Mouse (Mus musculus) lung, postnatal 14 days (tissue): ENCODE data around the gene Sp140.
"Not testable (repeated sequence)": the region's sequence is repeated elsewhere in the genome, so short reads cannot be mapped to it uniquely, and the experiment has no call there.

Experiments used
- DNase-seq: peaks from one replicate; pipeline ENCODE4 v3.0.0; 2021

Gene Sp140

GRCm38 (mm10) chr1:85600078-85600477, at the start of gene Sp140:
Sp140 (plus strand) TSS chr1:85600378.
- DNase-seq, result not testable (repeated sequence)

- peak; percentile 7 for DNase-seq
These were observed 44.9 kb upstream of the Sp140 start for GRCm38 (mm10) chr1:85555261-85555660.

DNA sequence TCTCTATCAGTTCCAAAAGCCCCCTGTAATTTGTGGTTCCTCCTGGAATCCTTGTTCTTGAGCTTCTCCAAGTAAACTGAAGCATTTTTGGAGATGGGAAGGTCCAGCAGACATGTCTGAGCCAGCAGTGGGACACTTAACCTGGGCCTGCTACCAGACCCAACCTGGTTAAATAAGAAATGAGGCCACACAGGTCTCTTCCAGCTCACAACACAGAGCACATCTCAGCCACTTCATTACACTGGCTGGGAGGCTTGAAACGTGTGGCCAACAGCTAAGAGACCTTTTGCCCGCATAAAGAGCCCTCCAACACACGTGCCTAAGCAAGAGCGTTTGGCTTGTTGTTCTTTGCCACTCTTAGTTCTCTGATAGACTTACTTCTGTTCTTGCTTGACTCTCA, 26.6 kb upstream of the Sp140 start:
- DNase-seq, result not testable (repeated sequence)

- not testable (repeated sequence) for DNase-seq
These were observed 24.8 kb upstream of the Sp140 start, which contains the start of gene G530012D18Rik for GRCm38 (mm10) chr1:85575376-85575775. G530012D18Rik (plus strand) TSS chr1:85575676.

DNA sequence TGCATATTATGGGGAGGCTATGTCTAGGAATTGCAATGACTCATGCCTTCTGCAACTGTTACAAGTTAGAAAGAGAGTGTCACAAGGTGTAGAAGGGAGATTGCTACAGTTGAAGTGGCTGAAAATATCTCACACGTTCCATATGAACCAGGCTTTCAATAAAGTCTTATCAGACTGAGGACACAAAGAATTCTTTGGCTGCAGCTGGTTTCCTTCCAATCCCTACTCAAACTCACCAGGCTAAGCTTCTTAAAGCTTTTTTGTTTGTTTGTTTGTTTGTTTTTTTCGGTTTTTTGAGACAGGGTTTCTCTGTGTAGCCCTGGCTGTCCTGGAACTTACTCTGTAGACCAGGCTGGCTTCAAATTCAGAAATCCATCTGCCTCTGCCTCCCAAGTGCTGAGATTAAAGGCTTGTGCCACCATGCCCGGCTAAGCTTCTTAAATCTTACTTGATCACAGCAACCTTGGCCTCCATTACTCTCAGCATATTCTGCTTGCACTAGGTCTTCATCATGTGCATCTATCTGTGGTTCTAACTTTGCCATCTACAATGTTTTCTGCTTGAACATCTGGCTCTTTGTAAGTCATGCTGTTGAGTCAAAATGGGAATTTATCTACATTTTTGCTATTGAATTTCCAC, 21.7 kb upstream of the Sp140 start:
- not testable (repeated sequence) for DNase-seq

- not testable (repeated sequence) for DNase-seq
These were observed 20.7 kb upstream of the Sp140 start for GRCm38 (mm10) chr1:85579199-85580147.

GRCm38 (mm10) chr1:85580148-85580534, 20.0 kb upstream of the Sp140 start:
- not testable (repeated sequence) for DNase-seq

DNA sequence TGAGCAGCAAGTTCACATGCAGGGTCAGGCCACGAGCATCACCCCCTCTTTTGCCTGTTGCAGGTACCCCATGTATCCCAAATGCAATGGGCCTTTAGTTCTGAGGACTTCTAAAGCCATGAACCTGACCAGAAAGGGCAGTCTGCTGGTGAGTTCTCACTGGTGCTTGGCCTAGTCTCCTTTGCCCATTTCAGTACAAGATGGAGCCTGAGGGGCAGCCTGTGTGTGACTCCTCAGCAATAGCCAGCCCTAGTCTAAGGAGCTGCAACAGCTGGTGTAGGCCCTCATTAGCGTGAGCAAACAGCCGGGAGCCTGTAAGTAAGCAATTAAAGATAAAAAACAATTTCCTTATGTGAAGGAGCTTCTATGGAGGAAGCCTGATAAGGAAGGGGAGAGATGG, 19.6 kb upstream of the Sp140 start:
- DNase-seq, result not testable (repeated sequence)

- DNase-seq, result not testable (repeated sequence)
These were observed 18.7 kb upstream of the Sp140 start for GRCm38 (mm10) chr1:85581518-85581917.

- not testable (repeated sequence) for DNase-seq
These were observed 11.5 kb upstream of the Sp140 start for GRCm38 (mm10) chr1:85588697-85589096.

- not testable (repeated sequence) for DNase-seq
These were observed 7.7 kb upstream of the Sp140 start for GRCm38 (mm10) chr1:85592526-85592925.

DNA sequence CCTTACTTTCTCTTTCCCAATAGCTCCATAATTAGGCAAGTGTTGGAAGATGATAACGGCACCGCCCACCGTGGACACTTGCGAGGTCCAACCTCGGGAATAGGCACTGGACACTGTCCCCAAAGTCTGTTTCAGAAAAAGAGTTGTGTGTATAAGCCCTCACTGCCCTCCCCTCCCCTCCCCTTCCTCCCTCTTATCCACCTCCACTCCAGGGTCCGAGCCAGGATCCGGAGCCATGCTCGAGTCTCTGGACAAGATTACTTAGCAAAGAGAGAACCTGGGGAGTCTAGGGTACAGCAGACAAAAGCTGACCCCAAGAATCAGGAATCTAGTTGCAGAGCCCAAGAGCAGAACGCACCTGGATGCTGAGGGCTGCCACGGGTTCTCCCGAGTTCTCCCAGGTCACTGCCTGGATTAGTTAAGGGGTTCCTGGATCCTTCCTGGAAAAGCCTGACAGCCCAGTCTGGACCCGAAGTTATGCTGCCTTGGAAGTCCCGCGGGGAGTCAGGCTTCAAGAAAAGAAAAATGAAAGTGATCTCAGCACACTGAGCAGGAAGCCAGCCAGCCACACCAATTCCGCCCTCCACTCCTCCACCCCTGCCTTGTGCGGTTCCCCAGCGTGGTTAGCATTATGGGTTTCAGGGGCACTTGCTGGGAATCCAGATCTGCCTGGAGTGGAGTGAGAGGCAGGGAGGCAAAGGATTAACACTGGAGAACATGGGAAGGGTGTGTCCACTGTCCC, 1.7 kb upstream of the Sp140 start, which contains the start of gene Sp110:
Gene Sp110 (minus strand): TSS at position 547 of the 742 bp plus-strand sequence.
- peak; percentile 16 for DNase-seq

- peak; percentile 23 for DNase-seq
These were observed 616 bp downstream of the Sp140 start for GRCm38 (mm10) chr1:85600794-85601193.

DNA sequence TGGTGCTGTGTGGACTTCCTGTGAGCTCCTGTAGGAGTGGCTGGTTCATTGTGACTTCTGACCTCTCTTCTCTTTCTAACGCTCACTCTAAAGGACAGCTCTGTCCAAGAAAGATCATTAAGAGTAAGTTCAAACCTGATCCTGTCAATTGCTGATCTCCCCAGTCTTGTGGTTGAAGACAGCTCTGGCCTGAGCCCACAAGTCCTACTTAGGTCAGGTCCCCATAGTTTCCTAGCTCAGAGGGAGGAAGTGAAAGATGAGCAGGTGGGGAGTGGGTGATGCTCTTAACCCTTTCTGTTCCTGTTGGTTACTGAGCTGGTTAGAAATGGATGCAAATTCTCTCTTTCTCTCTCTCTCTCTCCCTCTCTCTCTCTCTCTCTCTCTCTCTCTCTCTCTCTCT, 4.2 kb downstream of the Sp140 start:
- DNase-seq, result not testable (repeated sequence)

DNA sequence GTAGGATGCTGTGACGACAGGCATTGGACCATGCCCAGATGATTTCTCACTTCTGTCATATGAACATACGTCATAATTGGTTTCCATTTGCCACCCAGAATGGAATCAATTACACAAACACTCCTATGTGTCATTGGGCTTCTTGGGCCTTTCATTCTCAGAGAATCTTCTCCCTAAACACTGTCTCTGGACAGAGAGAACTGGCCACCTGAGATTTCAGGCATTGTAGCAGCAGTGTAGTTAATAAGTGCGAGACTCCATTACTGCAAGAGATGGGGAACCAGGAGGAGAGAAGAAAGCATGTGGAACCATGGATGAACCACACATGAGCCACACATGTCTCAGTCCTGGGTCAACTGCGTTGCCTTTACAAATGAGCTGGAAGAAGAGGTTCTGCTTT, 8.2 kb downstream of the Sp140 start:
- DNase-seq, result not testable (repeated sequence)

GRCm38 (mm10) chr1:85610581-85610980, 10.4 kb downstream of the Sp140 start:
- not testable (repeated sequence) for DNase-seq

DNA sequence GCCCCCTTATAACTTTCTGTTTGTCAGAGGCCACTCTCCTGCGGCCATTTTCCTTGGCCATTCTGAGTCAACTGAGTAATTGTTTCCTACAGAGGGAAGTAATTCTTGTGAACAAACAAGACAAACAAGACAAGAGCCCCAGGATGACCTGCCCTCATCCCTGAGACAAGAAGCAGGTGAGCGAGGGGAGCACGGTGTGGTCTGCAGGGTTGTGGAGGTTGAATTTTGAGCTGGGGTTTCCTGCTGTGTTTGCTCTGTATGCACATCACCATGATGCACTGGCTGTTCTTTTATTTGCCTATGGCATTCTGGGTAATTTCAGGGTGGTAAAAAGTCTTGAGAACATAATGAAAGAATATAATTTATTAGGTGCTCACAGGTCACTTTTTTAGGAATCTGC, 14.9 kb downstream of the Sp140 start:
- DNase-seq, result not testable (repeated sequence)

- DNase-seq, result not testable (repeated sequence)
These were observed 15.6 kb downstream of the Sp140 start for GRCm38 (mm10) chr1:85615819-85616218.

DNA sequence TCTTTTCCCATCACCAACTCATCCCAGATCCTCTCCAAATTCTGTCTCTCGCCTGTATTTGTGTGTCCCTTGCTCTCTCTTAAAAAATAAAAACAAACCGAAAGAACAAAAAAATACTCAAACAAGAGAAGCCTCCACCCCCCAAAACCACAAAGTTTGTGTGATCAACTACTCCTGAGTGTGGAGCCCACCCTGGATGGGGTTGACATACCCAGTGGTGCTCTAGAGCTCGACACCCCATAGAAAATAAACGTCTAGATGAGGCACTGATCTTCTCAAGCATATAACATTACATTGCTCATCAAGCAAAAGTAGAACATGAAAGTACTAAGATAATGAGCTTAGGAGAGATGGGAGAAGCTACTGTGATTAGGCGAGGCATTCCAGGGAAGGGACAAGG, 17.0 kb downstream of the Sp140 start:
- not testable (repeated sequence) for DNase-seq

DNA sequence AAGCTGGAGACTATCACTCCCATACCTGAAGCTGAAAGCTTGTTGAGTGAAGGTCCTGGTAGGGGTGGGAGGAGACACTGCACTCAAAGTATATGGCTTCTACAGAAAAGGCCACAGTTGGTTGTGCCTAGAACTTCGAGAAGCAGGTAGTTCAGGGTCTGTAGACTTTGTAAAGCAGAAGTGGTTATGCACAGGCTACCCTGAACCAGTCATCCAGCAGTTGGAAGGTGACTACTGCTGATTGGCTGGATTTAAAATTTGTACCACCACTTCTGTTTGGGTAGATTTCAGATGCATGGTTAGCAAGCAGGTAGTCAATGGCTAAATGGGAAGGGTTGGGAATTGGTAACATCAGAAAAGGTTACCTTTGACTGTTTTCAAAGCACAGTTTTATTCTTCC, 18.5 kb downstream of the Sp140 start:
- not testable (repeated sequence) for DNase-seq

DNA sequence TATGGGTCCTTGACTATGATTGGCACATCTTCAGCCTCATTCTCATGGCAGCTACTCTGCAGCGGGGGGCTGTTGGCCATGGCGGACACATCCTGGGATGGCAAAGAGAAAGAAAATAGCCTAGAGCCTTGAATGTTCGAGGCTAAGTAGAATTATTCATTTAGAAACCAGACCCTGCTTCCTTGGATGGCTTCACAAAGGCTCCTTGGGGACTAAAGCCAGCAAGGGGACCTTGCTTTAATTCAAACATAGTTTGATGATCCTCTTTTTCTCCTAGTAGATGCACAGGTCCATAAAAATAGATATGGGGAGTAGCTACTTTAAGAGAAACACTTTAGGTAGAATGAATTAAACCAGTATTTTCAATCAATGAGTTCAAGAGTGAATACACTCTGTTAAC, 36.8 kb downstream of the Sp140 start:
- not testable (repeated sequence) for DNase-seq

- not testable (repeated sequence) for DNase-seq
These were observed 38.0 kb downstream of the Sp140 start for GRCm38 (mm10) chr1:85638144-85638543.

DNA sequence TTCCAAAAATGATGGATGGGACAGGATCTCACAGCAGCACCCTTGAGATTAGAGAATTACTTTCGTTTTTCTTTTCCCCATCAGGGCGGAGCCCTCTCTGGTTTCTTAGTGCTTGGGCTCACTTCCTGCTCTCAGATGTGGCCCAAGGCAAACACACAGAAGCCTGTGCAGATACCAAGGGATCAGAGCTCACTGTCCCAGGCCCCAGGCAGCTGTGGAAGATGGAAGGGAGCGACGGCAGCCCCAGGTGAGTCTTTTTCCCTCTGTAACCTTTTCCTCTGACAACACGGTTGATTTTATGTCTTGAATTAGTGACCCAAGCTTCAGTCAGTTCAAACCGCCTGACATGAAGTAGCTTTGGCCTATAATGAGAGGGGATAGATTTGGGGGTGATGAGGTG, 49.7 kb downstream of the Sp140 start, which contains the start of gene Sp100:
Gene Sp100 (plus strand): TSS at position 108 of the 400 bp plus-strand sequence.
- peak; percentile 10 for DNase-seq
